Mouse (Mus musculus): ENCODE measurements around the gene Rhox13.

Gene Rhox13

DNA sequence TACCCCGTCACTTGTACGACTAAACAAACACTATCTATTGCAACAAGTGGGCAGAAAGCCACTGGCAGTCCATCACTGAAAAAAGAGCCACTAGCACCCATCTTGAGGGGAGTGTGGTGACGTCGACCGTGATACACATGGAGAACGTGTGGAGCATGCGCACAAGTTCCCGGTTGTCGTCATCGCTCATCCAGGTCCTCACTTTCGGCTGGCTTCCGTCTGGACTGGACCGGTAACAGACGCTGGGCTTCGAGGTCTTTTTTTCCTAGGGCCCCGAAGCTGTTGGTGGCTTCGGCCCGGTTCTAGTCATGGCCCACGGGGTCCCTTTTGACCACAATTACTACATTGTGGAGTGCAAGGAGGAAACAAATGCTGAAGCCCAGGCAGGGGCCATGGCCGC is at the start of gene Rhox13:
Gene Rhox13 (plus strand): TSS at position 238 of the 400 bp plus-strand sequence.
- DNase-seq (ENCODE audit: extremely low read depth, insufficient read length, low spot score): no peak

DNA sequence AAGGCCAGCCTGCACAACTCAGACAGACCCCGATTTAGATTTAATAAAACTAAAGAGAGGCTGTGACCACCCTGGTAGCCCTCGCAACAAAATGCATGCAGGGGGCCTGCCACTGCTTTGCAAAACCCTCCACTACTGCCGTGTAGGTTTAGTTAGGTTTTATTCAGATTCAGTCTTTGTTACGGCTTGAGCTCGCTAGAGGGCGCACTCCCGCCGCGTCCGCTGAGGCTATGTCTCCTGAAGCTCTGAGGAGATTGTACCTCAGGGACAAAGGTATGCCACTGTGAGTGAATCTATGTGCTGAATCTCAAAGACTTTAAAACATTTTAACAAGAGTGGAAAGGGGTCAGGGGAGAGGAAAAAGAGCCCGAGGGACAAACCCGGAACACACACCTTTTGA is 36.8 kb upstream of the Rhox13 start:
- DNase-seq (ENCODE audit: extremely low read depth, insufficient read length, low spot score): peak; percentile 2

DNA sequence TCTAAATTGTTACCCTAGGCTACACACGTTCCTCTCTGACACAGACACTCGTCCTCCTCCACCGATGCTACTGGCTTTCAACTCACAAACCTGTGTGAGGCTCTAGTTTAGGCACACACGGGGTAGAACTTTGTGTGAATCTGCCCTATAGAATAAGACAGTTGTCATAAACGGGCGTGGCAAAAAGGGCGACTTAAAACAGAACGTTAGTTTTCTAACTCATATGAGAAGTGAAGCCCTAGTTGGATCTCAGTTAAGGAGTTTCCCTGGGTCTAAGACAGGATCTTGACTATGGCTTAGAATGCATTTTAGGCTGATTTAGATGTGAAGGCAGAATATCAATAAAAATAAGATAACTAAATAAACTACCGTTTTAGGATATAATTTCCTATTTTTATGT is 36.0 kb upstream of the Rhox13 start, which contains the start of gene Rhox11:
Gene Rhox11 (minus strand): TSS at position 101 of the 400 bp plus-strand sequence.
- DNase-seq (ENCODE audit: extremely low read depth, insufficient read length, low spot score): no peak

DNA sequence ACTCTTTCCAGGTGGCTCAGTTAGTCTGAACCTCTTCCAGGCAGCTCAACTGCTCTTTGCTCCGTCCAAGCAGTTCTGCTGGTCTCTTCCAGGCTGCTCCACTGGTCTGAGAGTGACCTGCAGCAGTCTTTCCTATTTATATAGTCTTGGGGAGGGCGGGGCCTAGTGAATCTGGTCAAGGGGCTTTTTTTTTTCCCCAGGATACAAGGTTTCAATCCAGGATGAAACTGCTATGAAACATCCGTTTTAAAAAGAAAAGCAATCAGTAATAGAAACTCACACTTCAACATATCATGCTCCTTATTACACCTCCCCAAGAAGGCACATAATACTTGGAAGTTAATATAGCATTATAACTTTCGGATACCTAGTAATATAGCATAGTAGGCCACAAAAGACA is 10.2 kb upstream of the Rhox13 start, which contains the start of gene Rhox12:
Gene Rhox12 (minus strand): TSS at position 101 of the 400 bp plus-strand sequence.
- DNase-seq (ENCODE audit: extremely low read depth, insufficient read length, low spot score): no peak

DNA sequence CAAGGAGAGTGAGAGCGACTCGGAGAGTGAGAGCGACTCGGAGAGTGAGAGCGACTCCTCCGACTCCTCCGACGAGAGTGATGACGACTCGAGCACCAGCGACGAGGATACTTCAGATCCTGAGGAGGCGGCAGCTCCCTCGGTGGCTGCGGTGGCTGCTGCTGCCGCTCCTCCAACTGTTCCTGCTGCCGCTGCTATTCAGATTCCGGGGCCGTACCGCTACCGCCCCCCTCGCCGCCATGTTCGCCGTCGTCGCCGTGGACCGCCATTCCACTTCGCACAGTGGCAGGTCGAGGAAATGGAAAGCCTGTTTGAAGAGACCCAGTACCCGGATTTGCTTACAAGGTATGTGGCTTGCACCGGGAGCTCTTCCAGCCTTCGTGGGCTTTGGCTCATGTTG is 459 bp downstream of the Rhox13 start:
- DNase-seq (ENCODE audit: extremely low read depth, insufficient read length, low spot score): no peak

DNA sequence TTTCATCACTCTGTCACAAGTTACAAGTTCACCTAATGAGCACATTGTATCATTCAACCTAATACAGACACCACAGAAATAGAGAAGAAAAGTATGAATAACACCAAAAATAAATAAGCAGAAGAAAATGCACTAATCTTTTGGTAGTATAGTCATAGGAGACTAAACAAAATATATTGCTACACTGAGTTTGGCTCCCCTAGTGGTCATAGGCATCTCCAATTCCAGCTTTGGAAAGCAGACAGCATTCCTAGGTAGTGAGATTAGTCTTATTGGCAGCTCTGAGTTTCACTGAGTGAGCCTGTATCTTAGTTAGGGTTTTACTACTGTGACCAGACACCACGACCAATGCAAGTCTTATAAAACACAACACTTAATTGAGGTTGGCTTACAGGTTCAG is 38.1 kb downstream of the Rhox13 start:
- no peak for DNase-seq (ENCODE audit: extremely low read depth, insufficient read length, low spot score)

DNA sequence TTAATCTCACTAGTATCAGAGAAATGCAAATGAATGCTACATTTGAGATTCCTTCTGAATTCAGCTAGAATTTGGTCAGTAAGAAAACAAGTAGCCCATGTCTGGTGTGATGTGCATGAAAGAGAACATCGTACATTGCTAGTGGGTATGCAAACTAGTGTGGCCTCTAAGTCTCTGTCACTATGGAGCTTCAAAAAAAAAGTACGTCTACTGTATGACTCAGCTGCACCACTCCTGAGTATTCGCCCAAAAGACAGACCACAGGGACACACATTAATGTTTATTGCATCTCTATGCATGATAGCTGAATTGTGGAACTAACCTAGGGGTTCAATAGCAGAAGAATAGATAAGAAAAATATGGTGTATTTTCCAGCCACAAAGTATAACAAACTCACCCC is 44.3 kb downstream of the Rhox13 start:
- no peak for DNase-seq (ENCODE audit: extremely low read depth, insufficient read length, low spot score)

DNA sequence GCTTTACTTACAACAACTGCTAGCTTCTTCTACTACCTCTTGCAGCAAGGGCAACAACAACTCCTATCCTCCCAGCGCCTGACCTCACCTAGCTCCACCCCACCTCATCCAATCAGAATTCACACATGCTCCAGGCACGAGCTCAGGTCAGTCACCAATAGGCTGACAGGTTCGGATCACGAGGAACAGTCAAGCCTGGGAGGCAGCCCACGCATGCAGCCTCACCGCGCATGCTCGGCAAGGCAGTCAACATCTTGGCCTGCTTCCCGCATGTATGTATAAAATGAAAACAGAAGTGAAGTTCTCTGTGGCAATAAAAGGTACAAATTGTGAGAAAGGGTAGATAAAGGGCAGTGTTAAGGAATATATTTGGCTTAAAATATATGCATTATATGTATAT is 45.0 kb downstream of the Rhox13 start:
- no peak for DNase-seq (ENCODE audit: extremely low read depth, insufficient read length, low spot score)

DNA sequence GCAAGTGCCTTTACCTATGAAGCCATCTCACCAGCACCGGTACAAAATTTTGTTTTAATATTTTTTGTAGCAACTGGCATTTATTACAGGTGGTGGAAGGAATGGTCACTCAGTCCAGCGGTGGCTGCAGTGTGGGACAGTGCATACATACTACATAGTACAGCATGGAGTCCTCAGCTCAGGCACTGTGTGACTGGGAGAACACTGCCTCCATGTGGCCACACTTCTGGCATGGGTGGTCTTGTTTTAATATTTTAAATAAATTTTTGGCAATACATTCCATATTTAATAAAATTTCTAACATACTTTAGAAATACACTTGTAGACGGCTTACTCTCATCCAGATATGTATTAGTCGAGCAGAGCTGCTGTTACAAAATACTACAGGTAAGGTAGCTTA is 45.6 kb downstream of the Rhox13 start:
- no peak for DNase-seq (ENCODE audit: extremely low read depth, insufficient read length, low spot score)
